Mouse (Mus musculus) cerebellum, adult 2 months (tissue): ENCODE results near the gene Ms4a13. TPM values are rescaled to one million over a fixed set of nuclear protein-coding genes. Genes with fewer than 3 reads are reported as not detected.

Source experiments
- DNase-seq, 2 experiments: peaks; one replicate each; pipeline ENCODE4 v3.0.0; 2021
- H3K27ac ChIP-seq: fragments of 200-500 bp; 2 replicates; pipeline ENCODE4 v1.5.1; 2012; ENCODE audit warnings: low read length, control low read depth, inconsistent platforms; ENCODE audit not compliant: insufficient read depth
- H3K27me3 ChIP-seq: fragments of 200-500 bp; 2 replicates; pipeline ENCODE4 v1.6.1; 2012; ENCODE audit warnings: inconsistent platforms, mild to moderate bottlenecking, low read length, moderate library complexity; ENCODE audit not compliant: control insufficient read depth, insufficient read depth
- H3K4me1 ChIP-seq: fragments of 200-500 bp; 2 replicates; pipeline ENCODE4 v1.6.1; 2011; ENCODE audit warnings: low read length; ENCODE audit not compliant: control insufficient read depth, insufficient read depth
- H3K4me3 ChIP-seq: fragments of 200-500 bp; replicated peaks from 2 replicates; pipeline ENCODE3; 2011; ENCODE audit warnings: mild to moderate bottlenecking, low read depth, low read length, control low read depth; ENCODE audit not compliant: insufficient read depth
- CTCF ChIP-seq: fragments of 200-500 bp; IDR thresholded peaks from 2 replicates; pipeline ENCODE4 v1.5.1; 2011; ENCODE audit warnings: low read depth, mild to moderate bottlenecking, control low read depth, low read length, moderate library complexity, borderline replicate concordance; ENCODE audit not compliant: insufficient read depth
- POLR2A ChIP-seq: fragments of 200-500 bp; IDR thresholded peaks from 2 replicates; pipeline ENCODE4 v1.6.1; 2011; ENCODE audit warnings: low read length, control low read depth, borderline replicate concordance; ENCODE audit not compliant: insufficient read depth
- WGBS: fragments of 180-500 bp; shearing (Covaris S2); methylation state at CpG from one replicate; pipeline ENCODE4 v1.1.7; 2018; 5-methylcytosine and 5-hydroxymethylcytosine counted together
- polyA plus RNA-seq: library from polyadenylated mRNA; depleted of rRNA; stranded (reverse); fragments of >200 nt; gene quantifications from 2 replicates; pipeline ENCODE4 v1.2.3, GENCODE M21; 2012; rRNA removed

Ms4a13 gene
- polyA plus RNA-seq = not detected in 2 replicates

GRCm38 (mm10) chr19:11196546-11196945 is at the start of gene Ms4a13:
Gene Ms4a13 (minus strand): TSS chr19:11196737.
- H3K4me1 ChIP-seq = no peaks in the 10 kb centered on the region
- WGBS = 76% methylated on average over 12 of the region's 12 CpGs
- no peak for DNase-seq
- no peaks in the 10 kb centered on the region for H3K27me3 ChIP-seq
- no peak within 1 kb of the TSS for H3K27ac ChIP-seq
- H3K4me3 ChIP-seq = no peak within 1 kb of the TSS
- no peak for TF ChIP-seq CTCF
- no peak for TF ChIP-seq POLR2A

- Histone ChIP-seq H3K4me1 (no peaks in the 10 kb centered on the region), H3K27ac (no peak overlapping the region), H3K27me3 (no peaks in the 10 kb centered on the region), H3K4me3 (no peak overlapping the region)
- TF ChIP-seq CTCF = no peak
- TF ChIP-seq POLR2A = no peak
- DNase-seq = no peak
Measured at GRCm38 (mm10) chr19:11244230-11244629, 47.7 kb upstream of the Ms4a13 start.

GRCm38 (mm10) chr19:11242560-11242959 is 46.0 kb upstream of the Ms4a13 start:
- WGBS = 58% methylated on average over 5 of the region's 5 CpGs
- DNase-seq = no peak
- TF ChIP-seq POLR2A (no peak), CTCF (no peak)

GRCm38 (mm10) chr19:11235820-11236219 is 39.3 kb upstream of the Ms4a13 start:
- TF ChIP-seq POLR2A = no peak
- no peak for TF ChIP-seq CTCF
- DNase-seq = no peak
- H3K4me1 ChIP-seq = no peaks in the 10 kb centered on the region
- no peak overlapping the region for H3K4me3 ChIP-seq
- H3K27me3 ChIP-seq = no peaks in the 10 kb centered on the region
- H3K27ac ChIP-seq = no peak overlapping the region

More at GRCm38 (mm10) chr19:11242560-11242959, 46.0 kb upstream of the Ms4a13 start:
- Histone ChIP-seq H3K4me1 (no peaks in the 10 kb centered on the region), H3K27ac (no peak overlapping the region), H3K4me3 (no peak overlapping the region), H3K27me3 (no peaks in the 10 kb centered on the region)

- 62% methylated on average over 5 of the region's 5 CpGs for WGBS
- DNase-seq = no peak
- H3K27ac ChIP-seq = no peak overlapping the region
- H3K4me1 ChIP-seq = no peaks in the 10 kb centered on the region
- no peak overlapping the region for H3K4me3 ChIP-seq
- no peaks in the 10 kb centered on the region for H3K27me3 ChIP-seq
- TF ChIP-seq POLR2A (no peak), CTCF (no peak)
Measured at GRCm38 (mm10) chr19:11234921-11235735, 38.6 kb upstream of the Ms4a13 start.

GRCm38 (mm10) chr19:11234244-11234643 is 37.7 kb upstream of the Ms4a13 start:
- DNase-seq = no peak
- Histone ChIP-seq H3K27ac (no peak overlapping the region), H3K27me3 (no peaks in the 10 kb centered on the region), H3K4me3 (no peak overlapping the region), H3K4me1 (no peaks in the 10 kb centered on the region)
- no peak for TF ChIP-seq POLR2A
- no peak for TF ChIP-seq CTCF
- 68% methylated on average over 5 of the region's 5 CpGs for WGBS

- H3K27ac ChIP-seq = no peak within 1 kb of the TSS
- no peak for DNase-seq
- no peak within 1 kb of the TSS for H3K4me3 ChIP-seq
- TF ChIP-seq POLR2A (no peak), CTCF (no peak)
- H3K27me3 ChIP-seq = no peaks in the 10 kb centered on the region
- no peaks in the 10 kb centered on the region for H3K4me1 ChIP-seq
- 67% methylated on average over 5 of the region's 5 CpGs for WGBS
Measured at GRCm38 (mm10) chr19:11232348-11232747, 35.8 kb upstream of the Ms4a13 start, which contains the start of gene Ms4a12. Gene Ms4a12 (minus strand): TSS chr19:11232448.

GRCm38 (mm10) chr19:11192552-11192951 is 4.0 kb downstream of the Ms4a13 start:
- WGBS = 83% methylated on average over 1 of the region's 1 CpGs
- DNase-seq = no peak
- no peak overlapping the region for H3K4me3 ChIP-seq
- no peaks in the 10 kb centered on the region for H3K27me3 ChIP-seq
- H3K27ac ChIP-seq = no peak overlapping the region
- TF ChIP-seq CTCF (no peak), POLR2A (no peak)
- no peaks in the 10 kb centered on the region for H3K4me1 ChIP-seq
